Mouse (Mus musculus): Measurements from ENCODE around the gene Spa17.

Spa17 gene

DNA sequence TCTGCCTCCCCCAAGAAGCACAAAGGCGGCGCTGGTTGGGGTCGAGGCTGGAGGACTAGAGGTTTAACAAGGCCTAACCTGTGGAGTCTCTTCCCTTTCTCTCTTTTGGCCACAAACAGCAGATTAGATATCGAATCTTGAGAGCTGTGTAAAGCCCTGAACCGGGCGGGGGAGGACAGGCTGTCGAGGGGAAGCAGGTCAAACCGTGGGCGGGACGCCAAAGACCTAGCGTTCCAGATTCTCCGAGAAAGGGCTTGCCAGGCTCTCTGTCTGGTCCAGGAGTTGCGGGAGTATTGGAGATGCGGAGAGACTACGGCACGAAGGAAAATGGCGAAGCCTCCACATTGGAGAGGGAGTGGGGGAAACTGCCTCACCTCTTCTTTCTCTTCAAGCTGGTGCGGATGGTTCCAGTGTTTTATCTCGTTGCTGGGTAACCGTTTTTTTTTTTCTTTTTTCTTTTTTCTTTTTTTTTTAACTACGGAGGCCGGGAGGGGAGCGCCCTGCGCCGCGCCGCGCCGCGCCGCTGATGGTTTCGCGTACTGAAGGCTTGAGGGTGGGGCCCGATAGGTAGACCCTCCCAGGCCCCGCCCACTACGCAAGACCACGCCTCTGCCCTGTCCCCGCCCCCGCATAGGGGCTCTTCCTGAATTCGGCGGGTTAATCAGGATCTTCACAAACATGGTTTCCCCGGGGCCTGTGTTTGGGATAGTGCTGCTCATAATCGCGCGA is at the start of gene Spa17:
Gene Spa17, minus strand, starts transcription at position 541 of the 729 bp plus-strand sequence.
- peak; percentile 88 for DNase-seq (ENCODE audit: low spot score)

DNA sequence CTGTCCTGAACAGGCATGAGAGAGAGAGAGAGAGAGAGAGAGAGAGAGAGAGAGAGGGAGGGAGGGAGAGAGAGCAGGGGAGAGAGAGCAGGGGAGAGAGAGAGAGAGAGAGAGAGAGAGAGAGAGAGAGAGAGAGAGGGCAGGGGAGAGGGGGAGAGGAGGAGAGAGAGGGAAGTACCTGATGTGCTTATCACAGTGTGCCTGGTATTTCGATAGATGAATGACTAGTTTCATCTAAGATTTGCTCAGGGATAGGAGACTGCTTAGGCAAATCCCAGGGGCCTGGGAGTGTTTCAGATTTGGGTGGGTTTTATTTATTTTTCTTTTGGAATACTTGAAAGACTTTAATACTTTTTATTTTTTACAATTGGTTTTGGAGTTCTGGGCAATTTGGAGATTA is 49.7 kb upstream of the Spa17 start:
- no peak for DNase-seq (ENCODE audit: low spot score)

GRCm38 (mm10) chr9:37659413-37659812 is 45.9 kb upstream of the Spa17 start:
- DNase-seq (ENCODE audit: low spot score), result no peak

DNA sequence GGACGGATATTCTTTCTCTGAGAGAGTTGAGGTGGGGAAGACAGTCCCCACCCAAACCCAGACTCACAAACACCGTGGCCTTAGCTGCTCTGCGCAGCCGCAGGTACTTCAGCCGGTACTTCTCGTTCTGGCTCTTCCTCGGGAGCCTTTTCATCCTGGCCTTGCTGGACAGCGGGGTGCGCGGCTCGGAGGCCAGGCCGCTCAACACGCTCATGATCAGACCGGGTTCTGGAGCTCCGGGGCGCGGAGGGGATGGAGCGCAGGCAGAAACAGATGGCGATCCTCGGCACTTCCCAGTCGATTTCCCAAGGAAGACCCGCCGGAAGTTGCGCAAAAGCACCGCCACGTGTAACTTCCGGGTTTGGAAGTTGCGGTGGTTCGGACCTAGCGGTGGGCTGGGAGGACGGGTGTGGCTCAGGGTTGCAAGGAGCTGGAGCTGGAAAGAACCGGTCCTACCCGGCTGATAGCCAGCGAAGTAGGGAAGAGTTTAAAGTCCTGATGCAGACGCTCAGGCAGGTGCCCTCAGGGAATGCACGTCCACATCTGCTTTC is 43.5 kb upstream of the Spa17 start, which contains the start of gene Tbrg1:
Gene Tbrg1, minus strand, starts transcription at position 382 of the 551 bp plus-strand sequence.
- DNase-seq (ENCODE audit: low spot score), result peak; percentile 84

DNA sequence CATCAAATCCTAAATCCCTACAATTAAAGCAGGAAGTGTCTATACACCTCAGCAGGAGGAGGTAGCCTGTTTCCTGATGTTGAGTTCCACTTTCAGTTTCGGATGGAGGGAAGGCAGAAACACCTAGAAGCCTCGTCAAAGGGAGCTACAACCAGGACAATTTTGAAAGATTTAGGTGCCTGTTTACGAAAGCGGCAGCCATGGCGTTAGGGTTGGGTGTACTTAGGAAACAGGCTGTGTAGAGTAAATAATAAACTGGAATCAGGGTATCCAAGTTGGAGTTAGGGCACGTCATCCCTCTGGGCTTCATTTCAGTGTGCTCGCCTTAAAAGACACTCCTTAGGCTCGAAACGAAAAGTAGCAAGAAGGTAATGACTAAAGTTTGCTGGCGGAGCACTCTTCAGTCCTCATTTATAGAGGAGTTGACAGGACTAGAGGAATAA is 42.9 kb upstream of the Spa17 start:
- DNase-seq (ENCODE audit: low spot score), result peak; percentile 43

DNA sequence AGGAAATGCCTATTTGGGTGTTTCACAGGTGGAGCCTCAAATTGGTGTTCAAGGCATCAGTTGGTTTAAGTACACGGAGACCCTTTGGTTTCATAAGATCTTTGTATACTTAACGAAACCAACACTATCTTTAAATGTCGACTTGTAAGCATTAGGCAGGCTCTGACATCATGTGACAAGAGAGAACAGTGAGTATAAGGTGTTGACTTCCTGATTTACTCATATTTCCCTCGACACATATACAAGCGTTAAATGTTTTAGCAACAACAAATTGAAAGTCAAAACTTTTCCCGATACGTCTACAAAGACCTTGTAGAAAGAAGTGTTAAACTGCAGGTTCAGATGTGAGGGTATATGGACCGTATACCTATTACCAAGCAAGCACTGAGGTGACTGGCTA is 42.4 kb upstream of the Spa17 start:
- no peak for DNase-seq (ENCODE audit: low spot score)

GRCm38 (mm10) chr9:37653836-37654235 is 40.3 kb upstream of the Spa17 start:
- DNase-seq (ENCODE audit: low spot score), result no peak

DNA sequence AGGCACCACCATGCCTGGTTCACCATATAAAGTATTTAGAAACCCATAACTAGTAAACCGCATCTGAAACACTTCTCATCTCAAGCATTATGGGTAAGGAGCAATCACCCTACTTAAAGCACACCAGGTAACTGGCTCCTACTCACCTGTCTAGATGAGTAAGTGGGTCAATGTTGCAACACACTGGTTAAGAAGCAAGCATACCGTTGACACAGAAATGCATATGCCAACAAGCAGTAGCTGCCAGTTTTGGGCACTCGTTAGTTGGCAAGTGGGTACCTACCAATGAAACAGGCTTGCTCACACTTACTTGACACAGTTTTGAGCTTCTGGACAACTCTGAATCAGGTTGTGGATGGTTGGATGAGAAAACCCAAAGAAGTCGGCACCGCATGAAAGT is 37.1 kb upstream of the Spa17 start:
- peak; percentile 34 for DNase-seq (ENCODE audit: low spot score)

DNA sequence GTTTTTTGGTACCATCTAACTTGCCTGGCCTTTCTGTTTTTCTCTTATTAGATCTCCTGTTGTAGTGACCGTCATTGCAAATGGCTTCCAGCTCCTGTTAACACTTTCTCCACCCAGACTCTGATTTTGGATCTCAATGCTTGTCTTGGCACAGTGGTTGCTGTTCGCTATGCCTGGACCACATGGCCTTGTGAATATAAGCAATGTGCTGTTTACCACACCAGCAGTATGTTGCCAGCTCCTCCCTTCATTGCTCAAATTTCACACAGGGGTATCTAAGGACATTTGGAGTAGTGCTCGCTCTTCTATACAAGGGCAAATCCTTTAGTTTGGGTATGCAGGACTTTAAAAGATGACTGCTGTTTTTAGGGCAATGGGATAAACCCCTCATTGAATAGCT is 32.7 kb upstream of the Spa17 start:
- no peak for DNase-seq (ENCODE audit: low spot score)

- DNase-seq (ENCODE audit: low spot score), result no peak
Measured at GRCm38 (mm10) chr9:37638721-37639120, 25.2 kb upstream of the Spa17 start.

DNA sequence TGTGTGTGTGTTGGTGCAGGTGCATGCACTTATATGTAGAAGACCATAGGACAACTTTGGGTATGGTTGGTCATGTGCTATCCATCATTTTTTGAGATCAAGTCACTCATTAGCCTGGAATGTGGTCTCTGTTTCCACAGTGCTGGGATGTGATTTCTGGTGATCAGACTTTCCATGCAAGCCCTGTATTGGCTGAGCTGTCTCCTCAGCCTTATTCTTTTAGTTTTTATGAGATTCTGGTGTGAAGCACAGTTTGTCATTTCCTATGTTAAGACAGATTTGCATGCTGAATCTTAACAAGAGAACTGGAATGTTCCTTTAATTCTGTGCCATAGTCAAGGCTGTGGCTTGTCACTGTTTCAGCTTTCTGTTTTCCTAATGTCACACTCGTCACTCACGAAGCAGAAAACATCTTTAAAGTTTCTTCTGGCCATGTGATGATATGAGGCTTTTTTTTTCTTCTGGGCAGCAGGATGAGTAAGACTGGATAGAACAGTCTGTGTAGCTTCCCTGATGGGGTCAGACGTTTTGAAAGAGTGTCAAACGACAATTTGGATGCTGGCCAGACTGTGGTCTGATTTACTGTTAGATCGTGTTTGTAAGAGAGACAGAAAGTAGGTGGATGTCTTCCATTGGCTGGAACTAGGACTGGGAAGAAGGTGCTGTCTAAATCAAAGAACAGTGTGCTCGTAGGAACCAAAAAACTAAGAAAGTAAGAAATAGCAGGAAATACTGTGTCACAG is 23.4 kb upstream of the Spa17 start:
- no peak for DNase-seq (ENCODE audit: low spot score)

DNA sequence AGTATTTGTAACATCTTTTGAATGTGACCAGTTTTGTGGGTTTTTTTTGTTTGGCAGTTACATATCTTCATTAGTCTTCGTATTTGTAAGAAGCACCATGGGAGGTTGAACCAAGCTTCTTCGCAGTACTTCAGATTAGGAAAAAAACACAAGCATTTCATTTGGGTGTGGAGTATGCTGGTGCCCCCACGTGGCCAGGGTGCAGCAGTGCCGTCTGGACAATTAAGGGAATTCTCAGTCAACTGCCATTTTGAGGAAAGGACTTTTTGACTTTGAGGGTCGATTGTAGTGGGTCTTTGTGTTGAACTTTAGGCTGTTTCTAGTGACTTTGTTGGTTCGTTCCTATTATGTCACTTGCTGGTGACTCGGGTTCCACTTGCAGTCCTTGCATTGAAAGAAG is 22.8 kb upstream of the Spa17 start:
- no peak for DNase-seq (ENCODE audit: low spot score)

- no peak for DNase-seq (ENCODE audit: low spot score)
Measured at GRCm38 (mm10) chr9:37634269-37634668, 20.7 kb upstream of the Spa17 start.

- no peak for DNase-seq (ENCODE audit: low spot score)
Measured at GRCm38 (mm10) chr9:37632305-37632704, 18.8 kb upstream of the Spa17 start.

DNA sequence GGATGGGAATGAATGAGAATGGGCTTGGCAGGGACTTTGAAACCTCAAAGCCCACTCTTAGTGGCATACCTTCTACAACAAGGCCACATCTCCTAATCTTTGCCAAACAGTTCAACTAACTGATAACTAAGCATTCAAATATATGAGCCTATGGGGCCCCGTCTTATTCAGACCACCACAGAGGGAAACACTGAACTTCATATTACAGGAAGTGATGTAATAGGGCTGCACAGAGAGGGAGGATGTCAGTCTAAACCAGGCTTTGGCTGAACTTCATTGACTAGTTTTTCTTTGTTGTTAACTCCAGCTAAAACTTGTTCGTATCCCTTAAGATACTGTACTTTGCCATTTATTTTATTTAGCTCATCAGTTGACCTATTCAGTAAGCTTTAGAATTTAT is 16.4 kb upstream of the Spa17 start:
- no peak for DNase-seq (ENCODE audit: low spot score)

DNA sequence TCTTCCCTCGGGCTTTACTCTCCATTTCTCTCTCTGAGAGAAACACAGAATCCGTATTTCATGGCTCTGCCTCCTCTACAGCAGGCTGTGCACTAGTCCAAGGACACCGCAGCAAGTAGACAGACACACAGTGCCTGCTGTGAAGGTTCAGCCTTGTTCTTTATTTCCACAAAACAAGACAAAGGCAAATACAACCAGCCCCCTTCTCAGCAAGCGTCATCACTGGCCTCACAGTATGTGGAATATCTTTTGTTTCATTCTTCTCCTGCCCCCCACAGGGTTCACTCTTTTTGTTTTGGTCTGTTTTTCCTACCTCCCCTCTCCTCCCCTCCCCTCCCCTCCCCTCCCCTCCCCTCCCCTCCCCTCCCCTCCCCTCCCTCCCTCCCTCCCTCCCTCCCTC is 15.1 kb upstream of the Spa17 start:
- no peak for DNase-seq (ENCODE audit: low spot score)

- no peak for DNase-seq (ENCODE audit: low spot score)
Measured at GRCm38 (mm10) chr9:37627263-37627662, 13.7 kb upstream of the Spa17 start.

- no peak for DNase-seq (ENCODE audit: low spot score)
Measured at GRCm38 (mm10) chr9:37626103-37626567, 12.6 kb upstream of the Spa17 start.

- DNase-seq (ENCODE audit: low spot score), result no peak
Measured at GRCm38 (mm10) chr9:37625641-37626040, 12.1 kb upstream of the Spa17 start.

GRCm38 (mm10) chr9:37625129-37625528 is 11.6 kb upstream of the Spa17 start:
- DNase-seq (ENCODE audit: low spot score), result no peak

DNA sequence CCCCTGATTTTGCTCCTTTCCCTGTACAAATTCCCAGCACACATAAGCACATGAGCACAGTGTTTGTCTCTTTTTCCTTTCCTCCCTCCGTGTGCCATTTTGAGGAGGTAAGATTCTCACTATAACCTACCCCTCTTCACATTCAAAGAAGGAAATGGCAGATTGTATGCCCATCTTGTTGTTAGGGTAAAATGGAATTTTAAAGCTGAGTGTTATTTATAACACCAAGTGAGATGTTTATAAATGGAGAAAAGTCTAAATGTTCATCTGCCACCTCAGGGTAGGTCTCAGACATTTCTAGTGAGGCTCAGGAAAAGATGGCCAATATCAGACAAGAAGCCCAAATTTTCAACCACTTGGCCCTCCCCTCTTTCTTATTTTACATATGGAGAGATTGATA is 11.0 kb upstream of the Spa17 start:
- DNase-seq (ENCODE audit: low spot score), result no peak

DNA sequence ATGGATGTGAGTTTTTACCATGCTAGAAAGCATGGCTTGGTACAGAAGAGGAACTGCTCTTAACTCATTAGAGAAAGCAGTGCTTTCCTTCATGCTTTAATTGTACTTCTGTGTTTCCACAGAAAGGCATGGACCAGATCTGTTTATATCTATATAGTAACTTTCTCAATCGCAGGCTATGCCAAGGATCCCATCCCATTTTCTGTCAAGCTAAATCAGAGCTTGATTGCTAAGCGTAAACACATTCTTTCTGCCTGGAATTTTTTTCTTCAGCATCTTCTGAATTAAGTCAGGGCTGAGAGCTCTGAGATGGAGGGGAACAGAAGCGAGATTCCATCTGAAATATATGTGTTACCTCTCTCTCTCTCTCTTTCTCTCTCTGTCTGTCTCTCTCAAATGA is 10.5 kb upstream of the Spa17 start:
- DNase-seq (ENCODE audit: low spot score), result no peak

GRCm38 (mm10) chr9:37621290-37621689 is 7.8 kb upstream of the Spa17 start:
- DNase-seq (ENCODE audit: low spot score), result no peak

All from lung, postnatal 25 days (tissue).